Mouse (Mus musculus) liver, postnatal 0 days (tissue): ENCODE data around the gene D11Wsu47e. TPM values are rescaled to one million over a fixed set of nuclear protein-coding genes. Genes with fewer than 3 reads are reported as not detected.

Experiments
- ATAC-seq: fragments of 200-750 bp; cut with Nextera tagmentation; 2 replicates; pipeline ENCODE4 v1.8.0; 2017; ENCODE audit warnings: mild to moderate bottlenecking, moderate library complexity
- DNase-seq: peaks from one replicate; pipeline ENCODE4 v3.0.0-alpha.2; 2016
- H3K27ac ChIP-seq: fragments of 300-500 bp; sonication (generic); 2 replicates; pipeline ENCODE4 v1.5.1; 2014; ENCODE audit warnings: antibody characterized with exemption, moderate library complexity, mild to moderate bottlenecking, low read depth
- H3K27me3 ChIP-seq: fragments of 300-500 bp; sonication (generic); 2 replicates; pipeline ENCODE4 v1.6.1; 2014; ENCODE audit warnings: low read length, control low read depth, mixed read lengths; ENCODE audit not compliant: insufficient read depth
- H3K36me3 ChIP-seq: fragments of 300-500 bp; sonication (generic); replicated peaks from 2 replicates; pipeline ENCODE4 v1.6.1; 2014; ENCODE audit warnings: mild to moderate bottlenecking, control low read depth, low read length, moderate library complexity, mixed read lengths; ENCODE audit not compliant: insufficient read depth
- H3K4me1 ChIP-seq: fragments of 300-500 bp; sonication (generic); 2 replicates; pipeline ENCODE4 v1.6.1; 2014; ENCODE audit warnings: antibody characterized with exemption, mild to moderate bottlenecking, control low read depth; ENCODE audit not compliant: insufficient read depth
- H3K4me2 ChIP-seq: fragments of 300-500 bp; sonication (generic); 2 replicates; pipeline ENCODE4 v1.6.1; 2014; ENCODE audit warnings: low read depth, mild to moderate bottlenecking, low read length, moderate library complexity, mixed read lengths
- H3K4me3 ChIP-seq: fragments of 300-500 bp; sonication (generic); 2 replicates; pipeline ENCODE4 v1.5.1; 2014; ENCODE audit warnings: low read depth, low read length
- H3K9ac ChIP-seq: fragments of 300-500 bp; sonication (generic); replicated peaks from 2 replicates; pipeline ENCODE4 v1.6.1; 2014; ENCODE audit warnings: mild to moderate bottlenecking, moderate library complexity
- H3K9me3 ChIP-seq: fragments of 300-500 bp; sonication (generic); 2 replicates; pipeline ENCODE4 v1.6.1; 2016; ENCODE audit warnings: mild to moderate bottlenecking, control low read depth, low read length, mixed read lengths
- CTCF ChIP-seq: sonication (generic); IDR thresholded peaks from 2 replicates; pipeline ENCODE4 v1.5.1; 2016; ENCODE audit warnings: antibody characterized with exemption, low read depth
- EP300 ChIP-seq: IDR thresholded peaks from 2 replicates; pipeline ENCODE4 v1.6.1; 2016; ENCODE audit warnings: antibody characterized with exemption, low read depth, mild to moderate bottlenecking
- WGBS: fragments of 180-500 bp; shearing (Covaris S2); extraction: QIAGEN DNeasy Blood & Tissue Kit; methylation state at CpG from one replicate; pipeline ENCODE4 v1.1.7; 2014; ENCODE audit not compliant: insufficient replicate concordance; 5-methylcytosine and 5-hydroxymethylcytosine counted together
- polyA plus RNA-seq: library from polyadenylated mRNA; unstranded; fragments of >200 nt; fragmentation: Nextera tagmentation; extraction: Ambion mirVana; gene quantifications from 2 replicates; pipeline ENCODE4 v1.2.1, GENCODE M21; 2015

The D11Wsu47e gene
- polyA plus RNA-seq, 1 experiment from 2014 or later: 4.6 TPM

GRCm38 (mm10) chr11:113649353-113650210 is 34.6 kb upstream of the D11Wsu47e start, which contains the start of gene Slc39a11:
Gene Slc39a11 (minus strand): TSS chr11:113650079.
- peak within 1 kb of the TSS; percentile 96 for H3K9ac ChIP-seq
- DNase-seq (peak; percentile 88), ATAC-seq (peak; percentile 84)
- WGBS: 1% methylated on average over 79 of the region's 91 CpGs
- H3K9me3 ChIP-seq: no peaks in the 10 kb centered on the region
- H3K4me2 ChIP-seq: peak within 1 kb of the TSS; percentile 76
- peak; percentile 27 for TF ChIP-seq CTCF
- TF ChIP-seq EP300: no peak
- peak within 1 kb of the TSS; percentile 83 for H3K27ac ChIP-seq
- H3K4me1 ChIP-seq: peaks cover 18% of the 10 kb centered on the region
- peaks cover 26% of the 10 kb centered on the region for H3K36me3 ChIP-seq
- H3K27me3 ChIP-seq: no peaks in the 10 kb centered on the region
- H3K4me3 ChIP-seq: peak within 1 kb of the TSS; percentile 83

GRCm38 (mm10) chr11:113651206-113651906 is 32.9 kb upstream of the D11Wsu47e start:
- peak overlapping the region; percentile 83 for H3K27ac ChIP-seq
- peaks cover 40% of the 10 kb centered on the region for H3K36me3 ChIP-seq
- no peaks in the 10 kb centered on the region for H3K9me3 ChIP-seq
- peak; percentile 47 for ATAC-seq
- no peak overlapping the region for H3K9ac ChIP-seq
- TF ChIP-seq CTCF (no peak), EP300 (peak; percentile 58; the same call in 1 of the 2 replicates)
- no peaks in the 10 kb centered on the region for H3K27me3 ChIP-seq
- peak; percentile 55 for DNase-seq
- peak overlapping the region; percentile 76 for H3K4me2 ChIP-seq
- H3K4me3 ChIP-seq: peak overlapping the region; percentile 17
- 71% methylated on average over 22 of the region's 22 CpGs for WGBS
- peaks cover 18% of the 10 kb centered on the region for H3K4me1 ChIP-seq

GRCm38 (mm10) chr11:113651907-113652273 is 32.3 kb upstream of the D11Wsu47e start:
- H3K9me3 ChIP-seq: no peaks in the 10 kb centered on the region
- no peak overlapping the region for H3K4me2 ChIP-seq
- H3K9ac ChIP-seq: no peak overlapping the region
- 52% methylated on average over 8 of the region's 8 CpGs for WGBS
- TF ChIP-seq EP300: no peak
- peak; percentile 57 for TF ChIP-seq CTCF
- peak overlapping the region; percentile 53; the same call in 1 of the 2 replicates for H3K27ac ChIP-seq
- peak; percentile 55 for DNase-seq
- H3K4me1 ChIP-seq: peaks cover 18% of the 10 kb centered on the region
- H3K27me3 ChIP-seq: no peaks in the 10 kb centered on the region
- H3K4me3 ChIP-seq: no peak overlapping the region
- no peak for ATAC-seq
- H3K36me3 ChIP-seq: peaks cover 46% of the 10 kb centered on the region

GRCm38 (mm10) chr11:113652516-113652915 is 31.7 kb upstream of the D11Wsu47e start:
- Histone ChIP-seq H3K27me3 (no peaks in the 10 kb centered on the region), H3K4me2 (no peak overlapping the region), H3K27ac (no peak overlapping the region), H3K9ac (no peak overlapping the region), H3K9me3 (no peaks in the 10 kb centered on the region), H3K4me3 (no peak overlapping the region), H3K36me3 (peaks cover 52% of the 10 kb centered on the region), H3K4me1 (peaks cover 18% of the 10 kb centered on the region)
- WGBS: 90% methylated on average over 6 of the region's 6 CpGs
- no peak for TF ChIP-seq EP300
- no peak for TF ChIP-seq CTCF
- ATAC-seq (no peak), DNase-seq (no peak)

GRCm38 (mm10) chr11:113654105-113654504 is 30.1 kb upstream of the D11Wsu47e start:
- peaks cover 13% of the 10 kb centered on the region; the same call in 1 of the 2 replicates for H3K4me1 ChIP-seq
- 94% methylated on average over 15 of the region's 15 CpGs for WGBS
- no peak overlapping the region for H3K9ac ChIP-seq
- no peaks in the 10 kb centered on the region for H3K9me3 ChIP-seq
- ATAC-seq (no peak), DNase-seq (no peak)
- no peak overlapping the region for H3K27ac ChIP-seq
- no peak overlapping the region for H3K4me2 ChIP-seq
- H3K36me3 ChIP-seq: peaks cover 66% of the 10 kb centered on the region
- H3K4me3 ChIP-seq: no peak overlapping the region
- no peaks in the 10 kb centered on the region for H3K27me3 ChIP-seq
- no peak for TF ChIP-seq CTCF
- no peak for TF ChIP-seq EP300
